Mouse (Mus musculus): ENCODE results near the gene Tnni1. TPM values are rescaled to one million over a fixed set of nuclear protein-coding genes. Genes with fewer than 3 reads are reported as not detected.

Tnni1 gene
- total RNA-seq, 2 experiments from 2014 or later: 3.6 to 4.9 TPM

GRCm38 (mm10) chr1:135840675-135841395 lies 61.6 kb downstream of the Tnni1 start:
- DNase-seq (ENCODE audit: low spot score in 2 of 2): no peak

- no peak for DNase-seq (ENCODE audit: low spot score in 2 of 2)
Observed at GRCm38 (mm10) chr1:135843519-135844262, 64.5 kb downstream of the Tnni1 start.

- DNase-seq (ENCODE audit: low spot score in 2 of 2): no peak
Observed at GRCm38 (mm10) chr1:135844481-135844880, 65.2 kb downstream of the Tnni1 start.

DNA sequence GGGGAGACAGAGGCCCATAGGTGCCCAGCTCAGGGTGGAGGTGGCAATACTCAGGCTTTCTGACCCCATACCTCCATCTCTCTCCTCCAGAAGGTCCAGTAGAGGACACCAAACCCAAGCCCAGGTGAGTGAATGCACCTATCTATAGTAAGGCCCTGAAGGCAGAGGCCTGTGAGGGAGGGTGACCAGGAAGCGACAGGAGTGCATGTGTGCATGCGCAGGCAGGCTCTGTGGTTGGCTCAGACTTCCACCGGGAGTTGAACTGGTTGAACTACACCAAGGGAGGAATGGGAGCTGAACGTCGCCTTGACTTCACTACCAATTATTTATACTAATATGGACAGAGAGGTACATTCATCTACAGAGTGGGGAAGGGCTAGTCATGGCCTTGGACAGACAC lies 67.4 kb downstream of the Tnni1 start:
- no peak for DNase-seq (ENCODE audit: low spot score in 2 of 2)

GRCm38 (mm10) chr1:135847139-135847562 lies 67.9 kb downstream of the Tnni1 start:
- peak in 1 of 2 experiments; percentile 21 for DNase-seq (ENCODE audit: low spot score in 2 of 2)

GRCm38 (mm10) chr1:135847611-135848351 lies 68.5 kb downstream of the Tnni1 start:
- no peak for DNase-seq (ENCODE audit: low spot score in 2 of 2)

GRCm38 (mm10) chr1:135850722-135851512 lies 71.7 kb downstream of the Tnni1 start:
- DNase-seq (ENCODE audit: low spot score in 2 of 2): peak in 1 of 2 experiments; percentile 53

DNA sequence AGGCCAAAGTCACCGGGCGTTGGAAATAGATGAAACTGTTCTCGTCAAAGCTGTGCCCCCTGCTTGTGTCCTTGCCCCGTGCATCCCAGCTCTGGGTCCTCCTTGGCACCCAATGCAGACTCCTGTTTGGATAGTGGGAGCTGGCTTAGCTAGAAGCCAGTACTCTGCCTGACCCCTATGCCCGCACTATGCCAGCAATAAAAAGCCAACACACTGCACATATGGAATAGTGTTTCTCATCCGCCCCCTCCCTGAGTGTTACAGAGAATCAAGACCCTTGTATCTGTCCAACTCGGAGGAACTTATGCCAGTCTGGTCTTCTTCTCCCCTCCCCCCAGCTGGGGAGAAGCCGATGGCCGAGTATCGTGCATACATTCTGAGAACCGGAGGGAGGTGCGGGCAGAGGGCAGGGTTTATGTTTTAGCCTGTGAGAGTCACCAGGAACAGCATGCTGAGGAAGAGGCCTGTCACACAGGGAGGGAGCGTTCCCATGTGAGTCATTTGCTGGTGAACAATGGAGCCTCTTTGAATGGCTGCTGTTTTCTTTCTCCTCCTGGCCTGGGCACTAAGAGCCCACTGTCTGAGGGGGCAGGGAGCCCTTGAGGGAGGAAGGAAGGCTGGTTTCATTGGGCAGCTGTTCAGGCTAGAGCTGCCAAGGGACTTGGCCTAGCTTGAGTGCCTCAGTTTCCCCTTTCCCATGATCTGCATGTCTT lies 73.0 kb downstream of the Tnni1 start:
- DNase-seq (ENCODE audit: low spot score in 2 of 2): no peak

DNA sequence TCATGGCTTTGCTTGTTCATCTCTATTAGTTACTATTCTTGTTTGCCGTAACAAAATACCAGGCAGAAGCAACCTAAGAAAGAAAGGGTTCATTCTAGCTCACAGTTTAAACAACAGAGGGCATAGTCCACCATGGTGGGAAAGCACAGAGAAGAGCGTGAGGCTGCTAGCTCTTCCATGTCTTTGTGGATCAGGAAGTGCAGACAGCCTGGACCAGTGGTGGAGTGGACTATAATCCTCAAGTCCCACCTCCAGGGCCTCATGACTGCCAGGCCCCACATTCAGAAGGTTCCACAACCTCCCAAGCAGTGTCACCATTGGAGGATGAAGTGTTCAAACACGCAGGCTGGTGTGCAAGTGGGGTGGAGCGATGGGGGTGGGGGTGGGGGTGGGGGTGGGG lies 74.0 kb downstream of the Tnni1 start:
- DNase-seq (ENCODE audit: low spot score in 2 of 2): no peak

DNA sequence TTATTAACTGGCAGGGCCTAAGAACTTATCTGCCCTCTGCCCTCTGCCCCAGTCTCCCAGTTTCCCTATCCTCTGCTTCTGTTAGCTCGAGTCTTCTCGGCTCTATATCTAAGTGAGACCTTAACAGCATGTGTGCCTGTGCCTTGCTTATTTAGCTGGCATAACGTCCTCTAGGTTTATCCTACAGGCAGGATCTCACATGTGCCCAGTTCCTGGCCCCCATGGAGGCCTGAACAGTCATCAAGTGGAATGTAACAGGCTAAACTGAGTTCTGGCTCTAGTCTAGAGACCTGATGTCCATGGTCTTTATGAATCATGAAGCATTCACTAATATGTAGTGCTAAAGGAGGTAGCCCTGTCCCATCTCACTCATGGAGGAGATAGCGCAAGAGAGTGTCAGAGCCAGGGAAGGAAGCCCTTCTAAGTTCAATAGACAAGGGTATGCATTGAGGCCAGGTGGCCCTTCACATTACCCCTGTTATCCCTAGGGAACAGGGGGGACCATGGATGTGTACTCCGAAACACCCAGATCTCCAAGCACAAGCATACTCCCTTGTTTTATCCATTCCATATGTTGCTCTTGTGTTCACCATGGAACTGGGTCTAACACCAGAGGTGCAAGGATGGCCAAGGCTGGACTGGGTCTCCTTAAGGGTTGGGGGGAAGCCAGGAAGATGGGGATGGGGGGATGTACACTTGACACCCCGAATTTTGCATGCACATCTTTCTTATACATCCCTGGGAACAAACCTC lies 75.5 kb downstream of the Tnni1 start:
- DNase-seq (ENCODE audit: low spot score in 2 of 2): no peak

GRCm38 (mm10) chr1:135855344-135855687 lies 76.1 kb downstream of the Tnni1 start:
- no peak for DNase-seq (ENCODE audit: low spot score in 2 of 2)

- no peak for DNase-seq (ENCODE audit: low spot score in 2 of 2)
Observed at GRCm38 (mm10) chr1:135856070-135856469, 76.8 kb downstream of the Tnni1 start.

- no peak for DNase-seq (ENCODE audit: low spot score in 2 of 2)
Observed at GRCm38 (mm10) chr1:135857137-135857775, 78.0 kb downstream of the Tnni1 start.

- no peak for DNase-seq (ENCODE audit: low spot score in 2 of 2)
Observed at GRCm38 (mm10) chr1:135858533-135858932, 79.3 kb downstream of the Tnni1 start.

Other genes starting within 250 kb of the Tnni1 start
- 100 to 1,000 TPM; 161 to 168 TPM for gene Nav1, start 172.1 kb upstream of the Tnni1 start, total RNA-seq (2021)
- 100 to 1,000 TPM; 150 to 168 TPM for gene Csrp1, start 59.4 kb upstream of the Tnni1 start, total RNA-seq (2021)
- gene Phlda3, start 13.3 kb upstream of the Tnni1 start, total RNA-seq (2021): 10 to 100 TPM; 16.6 to 18.2 TPM
- 1 to 10 TPM in 1 of 2 experiments, under 1 TPM in 1; 0.53 to 1.3 TPM for gene Lad1, start 39.2 kb downstream of the Tnni1 start, total RNA-seq (2021)
- gene Tnnt2, start 56.9 kb downstream of the Tnni1 start, total RNA-seq (2021): 1 to 10 TPM; 1.3 to 1.6 TPM
- under 1 TPM in 1 of 2 experiments, not detected in 1; 0.16 TPM for gene Pkp1, start 139.8 kb downstream of the Tnni1 start, total RNA-seq (2021)
- gene Igfn1, start 226.9 kb downstream of the Tnni1 start, total RNA-seq (2021): under 1 TPM; 0.19 to 0.62 TPM
- gene Tmem9, start 228.7 kb downstream of the Tnni1 start, total RNA-seq (2021): 10 to 100 TPM; 81.2 to 81.7 TPM